Mouse (Mus musculus) cerebellum, adult 11-12 months (tissue): ENCODE data around the gene Clmn.
"Not testable (repeated sequence)": the region's sequence is repeated elsewhere in the genome, so short reads cannot be mapped to it uniquely, and the experiment has no call there.

Experiments used
- DNase-seq: peaks from one replicate; pipeline ENCODE4 v3.0.0; 2022

The Clmn gene

GRCm38 (mm10) chr12:104748946-104749345, 115.9 kb downstream of the Clmn start:
- DNase-seq, result no peak

GRCm38 (mm10) chr12:104747252-104747651, 117.6 kb downstream of the Clmn start:
- no peak for DNase-seq

GRCm38 (mm10) chr12:104746601-104747000, 118.3 kb downstream of the Clmn start:
- no peak for DNase-seq

GRCm38 (mm10) chr12:104743687-104744086, 121.2 kb downstream of the Clmn start:
- DNase-seq, result no peak

GRCm38 (mm10) chr12:104742247-104742646, 122.6 kb downstream of the Clmn start:
- no peak for DNase-seq

GRCm38 (mm10) chr12:104740841-104741787, 123.8 kb downstream of the Clmn start:
- no peak for DNase-seq

- DNase-seq, result no peak
Observed at GRCm38 (mm10) chr12:104738931-104739330, 125.9 kb downstream of the Clmn start.

GRCm38 (mm10) chr12:104738446-104738845, 126.4 kb downstream of the Clmn start:
- DNase-seq, result no peak

- DNase-seq, result no peak
Observed at GRCm38 (mm10) chr12:104737666-104738065, 127.2 kb downstream of the Clmn start.

GRCm38 (mm10) chr12:104735993-104736395, 128.9 kb downstream of the Clmn start:
- DNase-seq, result no peak

- no peak for DNase-seq
Observed at GRCm38 (mm10) chr12:104733165-104733564, 131.7 kb downstream of the Clmn start.

- no peak for DNase-seq
Observed at GRCm38 (mm10) chr12:104731782-104732181, 133.1 kb downstream of the Clmn start.

GRCm38 (mm10) chr12:104726436-104726835, 138.4 kb downstream of the Clmn start:
- not testable (repeated sequence) for DNase-seq

- DNase-seq, result no peak
Observed at GRCm38 (mm10) chr12:104722056-104722455, 142.8 kb downstream of the Clmn start.

- no peak for DNase-seq
Observed at GRCm38 (mm10) chr12:104721011-104721410, 143.9 kb downstream of the Clmn start.

- no peak for DNase-seq
Observed at GRCm38 (mm10) chr12:104718956-104719355, 145.9 kb downstream of the Clmn start.

- no peak for DNase-seq
Observed at GRCm38 (mm10) chr12:104716409-104716808, 148.5 kb downstream of the Clmn start.

- no peak for DNase-seq
Observed at GRCm38 (mm10) chr12:104715453-104715852, 149.4 kb downstream of the Clmn start.
